Mouse (Mus musculus) midbrain, embryonic 15.5 days (tissue): ENCODE data around the gene Prdx5. TPM values are rescaled to one million over a fixed set of nuclear protein-coding genes. Genes with fewer than 3 reads are reported as not detected.

ENCODE experiments used
- ATAC-seq: fragments of 200-750 bp; cut with Nextera tagmentation; replicated peaks from 2 replicates; pipeline ENCODE4 v1.8.0; 2017; ENCODE audit warnings: moderate TSS enrichment
- H3K27ac ChIP-seq: fragments of 300-500 bp; sonication (generic); 2 replicates; pipeline ENCODE4 v1.5.1; 2015; ENCODE audit warnings: mild to moderate bottlenecking, inconsistent platforms
- H3K27me3 ChIP-seq: fragments of 300-500 bp; sonication (generic); replicated peaks from 2 replicates; pipeline ENCODE4 v1.6.1; 2015; ENCODE audit warnings: inconsistent platforms
- H3K36me3 ChIP-seq: fragments of 300-500 bp; sonication (generic); replicated peaks from 2 replicates; pipeline ENCODE4 v1.6.1; 2015; ENCODE audit warnings: inconsistent platforms
- H3K4me1 ChIP-seq: fragments of 300-500 bp; sonication (generic); 2 replicates; pipeline ENCODE4 v1.6.1; 2015; ENCODE audit warnings: inconsistent platforms
- H3K4me2 ChIP-seq: fragments of 300-500 bp; sonication (generic); 2 replicates; pipeline ENCODE4 v1.6.1; 2015; ENCODE audit warnings: inconsistent platforms, mild to moderate bottlenecking, moderate library complexity
- H3K4me3 ChIP-seq: fragments of 300-500 bp; sonication (generic); 2 replicates; pipeline ENCODE4 v1.5.1; 2015; ENCODE audit warnings: mild to moderate bottlenecking, inconsistent platforms
- H3K9ac ChIP-seq: fragments of 300-500 bp; sonication (generic); 2 replicates; pipeline ENCODE4 v1.6.1; 2015; ENCODE audit warnings: mild to moderate bottlenecking, inconsistent platforms
- H3K9me3 ChIP-seq: fragments of 300-500 bp; sonication (generic); 2 replicates; pipeline ENCODE4 v1.6.1; 2016; ENCODE audit warnings: inconsistent platforms
- WGBS: fragments of 180-500 bp; shearing (Covaris S2); methylation state at CpG from one replicate; pipeline ENCODE4 v1.1.7; 2015; ENCODE audit warnings: mixed read lengths; 5-methylcytosine and 5-hydroxymethylcytosine counted together
- polyA plus RNA-seq: library from polyadenylated mRNA; unstranded; fragments of >200 nt; fragmentation: Nextera tagmentation; extraction: Ambion mirVana; gene quantifications from 2 replicates; pipeline ENCODE4 v1.2.1, GENCODE M21; 2015

The Prdx5 gene
- polyA plus RNA-seq, 1 experiment from 2014 or later = 325 TPM

- H3K27me3 ChIP-seq = peaks cover 71% of the 10 kb centered on the region
- H3K4me1 ChIP-seq = peaks cover 22% of the 10 kb centered on the region
- peak overlapping the region; percentile 77 for H3K4me2 ChIP-seq
- no peaks in the 10 kb centered on the region for H3K9me3 ChIP-seq
- H3K27ac ChIP-seq = no peak overlapping the region
- H3K36me3 ChIP-seq = no peaks in the 10 kb centered on the region
- H3K4me3 ChIP-seq = peak overlapping the region; percentile 42
- H3K9ac ChIP-seq = peak overlapping the region; percentile 41
- 2% methylated on average over 58 of the region's 58 CpGs for WGBS
- peak; percentile 69 for ATAC-seq
These were observed 23.7 kb upstream of the Prdx5 start for GRCm38 (mm10) chr19:6933436-6934194.

GRCm38 (mm10) chr19:6933102-6933435 lies 23.2 kb upstream of the Prdx5 start:
- no peaks in the 10 kb centered on the region for H3K9me3 ChIP-seq
- H3K4me3 ChIP-seq = peak overlapping the region; percentile 42
- no peak for ATAC-seq
- H3K9ac ChIP-seq = no peak overlapping the region
- H3K36me3 ChIP-seq = no peaks in the 10 kb centered on the region
- 15% methylated on average over 4 of the region's 4 CpGs for WGBS
- H3K4me1 ChIP-seq = peaks cover 17% of the 10 kb centered on the region
- no peak overlapping the region for H3K27ac ChIP-seq
- peaks cover 75% of the 10 kb centered on the region for H3K27me3 ChIP-seq
- peak overlapping the region; percentile 77 for H3K4me2 ChIP-seq

DNA sequence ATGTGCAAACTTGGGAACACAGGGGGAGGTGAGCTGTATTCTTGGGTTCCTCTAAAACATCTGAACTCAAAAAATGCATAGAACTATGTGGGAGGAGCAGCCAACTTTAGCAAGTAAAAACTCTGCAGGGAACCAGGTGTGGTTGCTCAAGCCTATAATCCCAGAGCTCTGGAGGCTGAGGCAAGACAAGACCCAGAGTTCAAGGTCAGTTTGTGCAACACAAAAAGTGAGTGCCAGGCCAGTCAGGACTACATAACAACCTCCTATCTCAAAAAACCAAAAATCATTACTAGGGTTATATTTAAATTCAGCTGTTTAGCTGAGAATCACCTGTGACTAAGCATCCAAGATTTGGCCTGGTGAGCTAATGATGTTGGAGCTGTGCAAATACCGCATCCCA lies 22.1 kb upstream of the Prdx5 start:
- Histone ChIP-seq H3K9me3 (no peaks in the 10 kb centered on the region), H3K4me1 (peaks cover 22% of the 10 kb centered on the region), H3K9ac (no peak overlapping the region), H3K27ac (no peak overlapping the region), H3K27me3 (peaks cover 86% of the 10 kb centered on the region), H3K36me3 (no peaks in the 10 kb centered on the region), H3K4me3 (no peak overlapping the region), H3K4me2 (no peak overlapping the region)
- WGBS = 67% methylated on average over 1 of the region's 1 CpGs
- ATAC-seq = no peak

- no peak overlapping the region for H3K4me3 ChIP-seq
- H3K9ac ChIP-seq = no peak overlapping the region
- ATAC-seq = no peak
- peaks cover 88% of the 10 kb centered on the region for H3K27me3 ChIP-seq
- WGBS = 10% methylated on average over 2 of the region's 2 CpGs
- H3K36me3 ChIP-seq = no peaks in the 10 kb centered on the region
- H3K27ac ChIP-seq = no peak overlapping the region
- peaks cover 25% of the 10 kb centered on the region for H3K4me1 ChIP-seq
- no peaks in the 10 kb centered on the region for H3K9me3 ChIP-seq
- no peak overlapping the region for H3K4me2 ChIP-seq
These were observed 21.1 kb upstream of the Prdx5 start for GRCm38 (mm10) chr19:6931002-6931401.

- ATAC-seq = no peak
- Histone ChIP-seq H3K4me3 (no peak overlapping the region), H3K9me3 (no peaks in the 10 kb centered on the region), H3K27me3 (peaks cover 90% of the 10 kb centered on the region), H3K36me3 (no peaks in the 10 kb centered on the region), H3K4me1 (peaks cover 15% of the 10 kb centered on the region), H3K4me2 (no peak overlapping the region), H3K27ac (no peak overlapping the region), H3K9ac (no peak overlapping the region)
- 6% methylated on average over 9 of the region's 9 CpGs for WGBS
These were observed 18.2 kb upstream of the Prdx5 start for GRCm38 (mm10) chr19:6928080-6928479.

- 11% methylated on average over 26 of the region's 26 CpGs for WGBS
- H3K9me3 ChIP-seq = no peaks in the 10 kb centered on the region
- no peak overlapping the region for H3K9ac ChIP-seq
- no peak overlapping the region for H3K27ac ChIP-seq
- peak overlapping the region; percentile 18 for H3K4me3 ChIP-seq
- peaks cover 82% of the 10 kb centered on the region for H3K27me3 ChIP-seq
- H3K36me3 ChIP-seq = no peaks in the 10 kb centered on the region
- H3K4me1 ChIP-seq = peaks cover 20% of the 10 kb centered on the region
- no peak for ATAC-seq
- peak overlapping the region; percentile 39 for H3K4me2 ChIP-seq
These were observed 16.8 kb upstream of the Prdx5 start for GRCm38 (mm10) chr19:6926559-6927255.

DNA sequence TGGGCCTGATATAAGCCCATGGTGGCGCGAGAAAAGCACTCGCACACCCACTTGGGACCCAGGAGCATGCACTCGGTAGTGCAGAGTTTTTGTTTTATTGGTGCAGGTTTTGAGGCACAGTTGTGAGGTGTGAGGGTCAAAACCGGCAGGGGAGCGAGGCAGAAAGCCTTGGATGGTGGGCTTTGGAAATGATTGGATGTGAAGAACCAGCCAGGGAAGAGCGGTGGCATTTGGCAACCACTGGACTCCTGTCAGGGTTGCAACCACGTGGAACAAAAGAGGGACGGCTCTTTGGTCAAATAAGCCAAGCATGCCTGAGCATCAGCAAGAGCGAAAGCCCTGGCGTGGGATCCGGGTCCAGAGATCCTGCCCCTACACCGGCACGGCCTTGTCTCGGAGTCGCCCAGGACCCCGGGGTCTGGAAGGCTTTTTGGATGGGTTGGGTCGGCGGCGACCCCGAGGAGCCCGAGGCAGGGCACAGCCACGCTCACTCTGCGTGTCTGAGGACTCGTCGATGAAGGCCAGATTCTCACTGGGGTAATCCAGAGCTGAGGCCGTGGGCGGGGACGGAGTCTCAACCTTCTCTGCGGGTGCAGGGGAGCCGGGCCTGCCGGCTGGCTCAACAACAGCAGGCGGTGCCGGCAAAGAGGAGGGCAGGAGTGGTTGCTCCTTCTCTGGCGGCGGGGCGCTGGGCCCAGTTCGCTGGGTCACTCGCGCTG lies 15.9 kb upstream of the Prdx5 start:
- no peak overlapping the region for H3K27ac ChIP-seq
- 5% methylated on average over 40 of the region's 40 CpGs for WGBS
- H3K27me3 ChIP-seq = peaks cover 72% of the 10 kb centered on the region
- no peak overlapping the region for H3K9ac ChIP-seq
- peaks cover 23% of the 10 kb centered on the region for H3K4me1 ChIP-seq
- H3K9me3 ChIP-seq = no peaks in the 10 kb centered on the region
- no peak overlapping the region for H3K4me2 ChIP-seq
- H3K4me3 ChIP-seq = no peak overlapping the region
- no peak for ATAC-seq
- no peaks in the 10 kb centered on the region for H3K36me3 ChIP-seq

GRCm38 (mm10) chr19:6925307-6925573 lies 15.3 kb upstream of the Prdx5 start, which contains the start of gene Catsperz:
Catsperz (minus strand) TSS chr19:6925380.
- Histone ChIP-seq H3K4me3 (peak within 1 kb of the TSS; percentile 10; the same call in 1 of the 2 replicates), H3K4me2 (0 out of 2 replicates have a peak within 1 kb of the TSS, but pooled peaks have one; percentile 14), H3K9me3 (no peaks in the 10 kb centered on the region), H3K27ac (no peak within 1 kb of the TSS), H3K4me1 (peaks cover 28% of the 10 kb centered on the region), H3K27me3 (peaks cover 69% of the 10 kb centered on the region), H3K9ac (no peak within 1 kb of the TSS), H3K36me3 (no peaks in the 10 kb centered on the region)
- 4% methylated on average over 9 of the region's 9 CpGs for WGBS
- no peak for ATAC-seq

GRCm38 (mm10) chr19:6924461-6925306 lies 14.8 kb upstream of the Prdx5 start:
- Histone ChIP-seq H3K36me3 (no peaks in the 10 kb centered on the region), H3K4me3 (peak overlapping the region; percentile 10; the same call in 1 of the 2 replicates), H3K4me2 (0 out of 2 replicates have a peak overlapping the region, but pooled peaks have one; percentile 14), H3K9ac (no peak overlapping the region), H3K27ac (no peak overlapping the region), H3K4me1 (peaks cover 34% of the 10 kb centered on the region), H3K27me3 (peaks cover 65% of the 10 kb centered on the region), H3K9me3 (no peaks in the 10 kb centered on the region)
- 4% methylated on average over 39 of the region's 39 CpGs for WGBS
- ATAC-seq = no peak

- peaks cover 54% of the 10 kb centered on the region for H3K27me3 ChIP-seq
- 0 out of 2 replicates have a peak overlapping the region, but pooled peaks have one; percentile 83 for H3K4me3 ChIP-seq
- ATAC-seq = no peak
- H3K9me3 ChIP-seq = no peaks in the 10 kb centered on the region
- H3K9ac ChIP-seq = no peak overlapping the region
- H3K36me3 ChIP-seq = no peaks in the 10 kb centered on the region
- no peak overlapping the region for H3K27ac ChIP-seq
- H3K4me1 ChIP-seq = peaks cover 40% of the 10 kb centered on the region
- peak overlapping the region; percentile 96; the same call in 1 of the 2 replicates for H3K4me2 ChIP-seq
- 60% methylated on average over 6 of the region's 6 CpGs for WGBS
These were observed 13.2 kb upstream of the Prdx5 start for GRCm38 (mm10) chr19:6922901-6923735.
